Mouse (Mus musculus): Measurements from ENCODE around the gene Rtn1. TPM values are rescaled to one million over a fixed set of nuclear protein-coding genes. Genes with fewer than 3 reads are reported as not detected.
A peak's percentile ranks its signal among the peaks of the same experiment; 100 is the strongest.

Gene Rtn1
- polyA plus RNA-seq, 1 experiment from 2014 or later: 505 TPM

GRCm38 (mm10) chr12:72348508-72348907 is 60.3 kb downstream of the Rtn1 start:
- no peaks in the 10 kb centered on the region for H3K27me3 ChIP-seq (ENCODE audit: control insufficient read depth, insufficient read depth, low read length)
- H3K27ac ChIP-seq (ENCODE audit: low read depth, low read length): no peak overlapping the region
- no peak overlapping the region for H3K4me3 ChIP-seq (ENCODE audit: low read depth, low read length)
- no peak overlapping the region for H3K4me2 ChIP-seq (replicated peaks; ENCODE audit: low read depth, low read length)
- no peaks in the 10 kb centered on the region for H3K9me3 ChIP-seq (ENCODE audit: control insufficient read depth, low read length)
- no peaks in the 10 kb centered on the region for H3K36me3 ChIP-seq (ENCODE audit: control insufficient read depth, insufficient read depth, low read length)
- no peak overlapping the region for H3K9ac ChIP-seq (ENCODE audit: low read depth, low read length)
- no peaks in the 10 kb centered on the region for H3K4me1 ChIP-seq (replicated peaks; ENCODE audit: control insufficient read depth, insufficient read depth, low read length)
- no peak for ATAC-seq (ENCODE audit: low FRiP score)
- DNase-seq (ENCODE audit: low spot score): no peak
- WGBS: 86% methylated on average over 8 of the region's 8 CpGs

- 68% methylated on average over 1 of the region's 1 CpGs for WGBS
- Histone ChIP-seq H3K4me2 (replicated peaks; ENCODE audit: low read depth, low read length) (no peak overlapping the region), H3K4me3 (ENCODE audit: low read depth, low read length) (no peak overlapping the region), H3K36me3 (ENCODE audit: control insufficient read depth, insufficient read depth, low read length) (no peaks in the 10 kb centered on the region), H3K4me1 (replicated peaks; ENCODE audit: control insufficient read depth, insufficient read depth, low read length) (no peaks in the 10 kb centered on the region), H3K27ac (ENCODE audit: low read depth, low read length) (no peak overlapping the region), H3K27me3 (ENCODE audit: control insufficient read depth, insufficient read depth, low read length) (no peaks in the 10 kb centered on the region), H3K9me3 (ENCODE audit: control insufficient read depth, low read length) (no peaks in the 10 kb centered on the region), H3K9ac (ENCODE audit: low read depth, low read length) (no peak overlapping the region)
- DNase-seq (ENCODE audit: low spot score): no peak
- ATAC-seq (ENCODE audit: low FRiP score): no peak
Observed at GRCm38 (mm10) chr12:72347184-72347583, 61.7 kb downstream of the Rtn1 start.

GRCm38 (mm10) chr12:72343639-72344038 is 65.2 kb downstream of the Rtn1 start:
- no peak for DNase-seq (ENCODE audit: low spot score)
- no peak overlapping the region for H3K4me2 ChIP-seq (replicated peaks; ENCODE audit: low read depth, low read length)
- WGBS: 64% methylated on average over 2 of the region's 2 CpGs
- H3K9ac ChIP-seq (ENCODE audit: low read depth, low read length): no peak overlapping the region
- H3K36me3 ChIP-seq (ENCODE audit: control insufficient read depth, insufficient read depth, low read length): no peaks in the 10 kb centered on the region
- H3K27ac ChIP-seq (ENCODE audit: low read depth, low read length): no peak overlapping the region
- H3K9me3 ChIP-seq (ENCODE audit: control insufficient read depth, low read length): no peaks in the 10 kb centered on the region
- H3K4me3 ChIP-seq (ENCODE audit: low read depth, low read length): no peak overlapping the region
- H3K4me1 ChIP-seq (replicated peaks; ENCODE audit: control insufficient read depth, insufficient read depth, low read length): no peaks in the 10 kb centered on the region
- no peak for ATAC-seq (ENCODE audit: low FRiP score)
- H3K27me3 ChIP-seq (ENCODE audit: control insufficient read depth, insufficient read depth, low read length): no peaks in the 10 kb centered on the region

GRCm38 (mm10) chr12:72336009-72336408 is 72.8 kb downstream of the Rtn1 start:
- Histone ChIP-seq H3K27ac (ENCODE audit: low read depth, low read length) (no peak overlapping the region), H3K27me3 (ENCODE audit: control insufficient read depth, insufficient read depth, low read length) (no peaks in the 10 kb centered on the region), H3K4me3 (ENCODE audit: low read depth, low read length) (no peak overlapping the region), H3K9ac (ENCODE audit: low read depth, low read length) (no peak overlapping the region), H3K4me1 (replicated peaks; ENCODE audit: control insufficient read depth, insufficient read depth, low read length) (no peaks in the 10 kb centered on the region), H3K9me3 (ENCODE audit: control insufficient read depth, low read length) (no peaks in the 10 kb centered on the region), H3K4me2 (replicated peaks; ENCODE audit: low read depth, low read length) (no peak overlapping the region), H3K36me3 (ENCODE audit: control insufficient read depth, insufficient read depth, low read length) (no peaks in the 10 kb centered on the region)
- DNase-seq (ENCODE audit: low spot score): no peak
- no peak for ATAC-seq (ENCODE audit: low FRiP score)
- WGBS: 96% methylated on average over 13 of the region's 13 CpGs

- ATAC-seq (ENCODE audit: low FRiP score) (no peak), DNase-seq (ENCODE audit: low spot score) (no peak)
- H3K4me1 ChIP-seq (replicated peaks; ENCODE audit: control insufficient read depth, insufficient read depth, low read length): no peaks in the 10 kb centered on the region
- 87% methylated on average over 5 of the region's 5 CpGs for WGBS
- no peaks in the 10 kb centered on the region for H3K9me3 ChIP-seq (ENCODE audit: control insufficient read depth, low read length)
- no peaks in the 10 kb centered on the region for H3K27me3 ChIP-seq (ENCODE audit: control insufficient read depth, insufficient read depth, low read length)
- H3K9ac ChIP-seq (ENCODE audit: low read depth, low read length): no peak overlapping the region
- H3K36me3 ChIP-seq (ENCODE audit: control insufficient read depth, insufficient read depth, low read length): no peaks in the 10 kb centered on the region
- no peak overlapping the region for H3K27ac ChIP-seq (ENCODE audit: low read depth, low read length)
- H3K4me3 ChIP-seq (ENCODE audit: low read depth, low read length): no peak overlapping the region
- no peak overlapping the region for H3K4me2 ChIP-seq (replicated peaks; ENCODE audit: low read depth, low read length)
Observed at GRCm38 (mm10) chr12:72332488-72333013, 76.3 kb downstream of the Rtn1 start.

GRCm38 (mm10) chr12:72331912-72332487 is 76.9 kb downstream of the Rtn1 start:
- ATAC-seq (ENCODE audit: low FRiP score): no peak

GRCm38 (mm10) chr12:72326087-72326486 is 82.8 kb downstream of the Rtn1 start:
- no peaks in the 10 kb centered on the region for H3K36me3 ChIP-seq (ENCODE audit: control insufficient read depth, insufficient read depth, low read length)
- ATAC-seq (ENCODE audit: low FRiP score) (no peak), DNase-seq (ENCODE audit: low spot score) (no peak)
- H3K4me2 ChIP-seq (replicated peaks; ENCODE audit: low read depth, low read length): no peak overlapping the region
- H3K4me1 ChIP-seq (replicated peaks; ENCODE audit: control insufficient read depth, insufficient read depth, low read length): no peaks in the 10 kb centered on the region
- H3K27ac ChIP-seq (ENCODE audit: low read depth, low read length): no peak overlapping the region
- no peak overlapping the region for H3K4me3 ChIP-seq (ENCODE audit: low read depth, low read length)
- no peaks in the 10 kb centered on the region for H3K9me3 ChIP-seq (ENCODE audit: control insufficient read depth, low read length)
- no peak overlapping the region for H3K9ac ChIP-seq (ENCODE audit: low read depth, low read length)
- no peaks in the 10 kb centered on the region for H3K27me3 ChIP-seq (ENCODE audit: control insufficient read depth, insufficient read depth, low read length)

More at GRCm38 (mm10) chr12:72331912-72332487, 76.9 kb downstream of the Rtn1 start:
- H3K27me3 ChIP-seq (ENCODE audit: control insufficient read depth, insufficient read depth, low read length): no peaks in the 10 kb centered on the region
- H3K9ac ChIP-seq (ENCODE audit: low read depth, low read length): no peak overlapping the region
- no peak overlapping the region for H3K4me2 ChIP-seq (replicated peaks; ENCODE audit: low read depth, low read length)
- no peak overlapping the region for H3K4me3 ChIP-seq (ENCODE audit: low read depth, low read length)
- H3K36me3 ChIP-seq (ENCODE audit: control insufficient read depth, insufficient read depth, low read length): no peaks in the 10 kb centered on the region
- no peak overlapping the region for H3K27ac ChIP-seq (ENCODE audit: low read depth, low read length)
- no peak for DNase-seq (ENCODE audit: low spot score)
- no peaks in the 10 kb centered on the region for H3K4me1 ChIP-seq (replicated peaks; ENCODE audit: control insufficient read depth, insufficient read depth, low read length)
- H3K9me3 ChIP-seq (ENCODE audit: control insufficient read depth, low read length): no peaks in the 10 kb centered on the region
- 75% methylated on average over 7 of the region's 7 CpGs for WGBS

- DNase-seq (ENCODE audit: low spot score): peak; percentile 34
- H3K4me3 ChIP-seq (ENCODE audit: low read depth, low read length): no peak overlapping the region
- H3K27me3 ChIP-seq (ENCODE audit: control insufficient read depth, insufficient read depth, low read length): no peaks in the 10 kb centered on the region
- H3K36me3 ChIP-seq (ENCODE audit: control insufficient read depth, insufficient read depth, low read length): no peaks in the 10 kb centered on the region
- WGBS: 31% methylated on average over 5 of the region's 5 CpGs
- H3K4me1 ChIP-seq (replicated peaks; ENCODE audit: control insufficient read depth, insufficient read depth, low read length): no peaks in the 10 kb centered on the region
- no peak overlapping the region for H3K27ac ChIP-seq (ENCODE audit: low read depth, low read length)
- peak; percentile 71 for ATAC-seq (ENCODE audit: low FRiP score)
- H3K4me2 ChIP-seq (replicated peaks; ENCODE audit: low read depth, low read length): no peak overlapping the region
- no peaks in the 10 kb centered on the region for H3K9me3 ChIP-seq (ENCODE audit: control insufficient read depth, low read length)
- H3K9ac ChIP-seq (ENCODE audit: low read depth, low read length): no peak overlapping the region
Observed at GRCm38 (mm10) chr12:72325025-72325424, 83.8 kb downstream of the Rtn1 start.

GRCm38 (mm10) chr12:72324210-72324871 is 84.5 kb downstream of the Rtn1 start:
- no peak overlapping the region for H3K4me3 ChIP-seq (ENCODE audit: low read depth, low read length)
- H3K27ac ChIP-seq (ENCODE audit: low read depth, low read length): no peak overlapping the region
- H3K4me2 ChIP-seq (replicated peaks; ENCODE audit: low read depth, low read length): no peak overlapping the region
- H3K27me3 ChIP-seq (ENCODE audit: control insufficient read depth, insufficient read depth, low read length): no peaks in the 10 kb centered on the region
- H3K9me3 ChIP-seq (ENCODE audit: control insufficient read depth, low read length): no peaks in the 10 kb centered on the region
- 79% methylated on average over 10 of the region's 10 CpGs for WGBS
- H3K4me1 ChIP-seq (replicated peaks; ENCODE audit: control insufficient read depth, insufficient read depth, low read length): no peaks in the 10 kb centered on the region
- no peak for DNase-seq (ENCODE audit: low spot score)
- H3K36me3 ChIP-seq (ENCODE audit: control insufficient read depth, insufficient read depth, low read length): no peaks in the 10 kb centered on the region
- no peak for ATAC-seq (ENCODE audit: low FRiP score)
- H3K9ac ChIP-seq (ENCODE audit: low read depth, low read length): no peak overlapping the region

Data from hindbrain, embryonic 11.5 days (tissue).